Mouse (Mus musculus) testis, postnatal 10 days (tissue): ENCODE data around the gene Ccdc89.

Experiments used
- DNase-seq: peaks from one replicate; pipeline ENCODE4 v3.0.0; 2021; ENCODE audit warnings: low spot score

Gene Ccdc89

GRCm38 (mm10) chr7:90473511-90473910 lies 47.1 kb downstream of the Ccdc89 start:
- DNase-seq, result no peak

DNA sequence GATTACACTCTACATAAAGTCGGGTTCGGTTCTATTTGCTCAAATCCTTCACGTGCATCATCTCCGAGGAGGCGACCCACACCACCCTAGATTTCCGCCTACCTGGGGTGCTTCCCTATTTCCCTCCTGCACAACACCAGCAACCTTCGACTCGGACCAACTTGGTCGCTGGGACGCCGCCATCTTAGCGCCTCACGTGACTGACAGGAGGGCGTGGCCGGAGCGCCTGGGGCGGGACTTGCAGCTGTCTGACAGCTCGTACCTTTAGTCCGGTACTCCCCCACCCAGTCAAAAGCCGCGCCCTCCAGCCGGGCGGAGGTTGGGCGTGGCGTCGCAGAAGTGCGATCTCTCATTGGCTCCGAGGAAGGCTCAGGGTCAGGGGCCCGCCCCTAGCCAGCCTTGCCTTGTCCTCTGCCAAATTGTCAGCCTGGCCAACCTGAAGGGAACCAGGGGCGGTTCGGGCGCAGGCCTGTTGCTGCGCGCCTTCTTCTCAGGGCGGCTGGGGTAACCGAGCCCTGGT lies 49.5 kb downstream of the Ccdc89 start, which contains the start of gene Tmem126b:
TSS of gene Tmem126b (minus strand) at position 209 of the 520 bp plus-strand sequence.
- DNase-seq, result peak; percentile 99

GRCm38 (mm10) chr7:90476313-90477245 lies 50.2 kb downstream of the Ccdc89 start, which contains the start of gene Dlg2:
TSS of gene Dlg2 (plus strand) at chr7:90476672.
- DNase-seq, result no peak
